Mouse (Mus musculus) C2C12 (cell line): ENCODE results near the gene 2310022A10Rik. TPM values are rescaled to one million over a fixed set of nuclear protein-coding genes. Genes with fewer than 3 reads are reported as not detected.

Experiments
- H3K27me3 ChIP-seq: one replicate; pipeline ENCODE4 v1.6.1; 2011; ENCODE audit not compliant: control insufficient read depth, insufficient read depth, insufficient read length
- H3K36me3 ChIP-seq: one replicate; pipeline ENCODE4 v1.6.1; 2011; ENCODE audit not compliant: control insufficient read depth, insufficient read depth
- H3K4me3 ChIP-seq: one replicate; pipeline ENCODE4 v1.5.1; 2011; ENCODE audit warnings: mild to moderate bottlenecking, control low read depth; ENCODE audit not compliant: poor library complexity, insufficient read depth, severe bottlenecking
- H3K79me2 ChIP-seq: one replicate; pipeline ENCODE4 v1.6.1; 2011; ENCODE audit not compliant: control insufficient read depth, insufficient read depth
- H3K79me3 ChIP-seq: one replicate; pipeline ENCODE4 v1.6.1; 2011; ENCODE audit warnings: low read depth, control low read depth
- H3ac ChIP-seq: one replicate; pipeline ENCODE3; 2011; ENCODE audit warnings: low read depth; ENCODE audit not compliant: control insufficient read depth, insufficient read length
- CEBPB ChIP-seq: IDR thresholded peaks from one replicate; pipeline ENCODE4 v1.6.1; 2011; ENCODE audit warnings: low read depth, mild to moderate bottlenecking, control low read depth, moderate library complexity
- CTCF ChIP-seq: IDR thresholded peaks from one replicate; pipeline ENCODE4 v1.5.1; 2011; ENCODE audit not compliant: control insufficient read depth, insufficient read depth, insufficient read length
- FOSL1 ChIP-seq: IDR thresholded peaks from one replicate; pipeline ENCODE4 v1.8.0; 2011; ENCODE audit warnings: mild to moderate bottlenecking, low read length; ENCODE audit not compliant: poor library complexity, insufficient read depth, severe bottlenecking
- MAX ChIP-seq: IDR thresholded peaks from one replicate; pipeline ENCODE4 v1.6.1; 2011; ENCODE audit warnings: mild to moderate bottlenecking, control low read depth
- MYOD1 ChIP-seq: IDR thresholded peaks from one replicate; pipeline ENCODE4 v1.6.1; 2011; ENCODE audit warnings: low read depth; ENCODE audit not compliant: control insufficient read depth, insufficient read length
- MYOG ChIP-seq: IDR thresholded peaks from one replicate; pipeline ENCODE4 v1.6.1; 2011; ENCODE audit not compliant: control insufficient read depth, insufficient read length; ENCODE audit errors: extremely low read depth
- USF1 ChIP-seq: IDR thresholded peaks from one replicate; pipeline ENCODE4 v1.6.1; 2011; ENCODE audit warnings: low read depth, mild to moderate bottlenecking, control low read depth, moderate library complexity
- polyA plus RNA-seq: library from polyadenylated mRNA; unstranded; fragments of >200 nt; fragmentation: generic; extraction: Trizol; gene quantifications from one replicate; pipeline ENCODE4 v1.2.1, GENCODE M21; 2012; ENCODE audit warnings: missing spikeins

The 2310022A10Rik gene
- polyA plus RNA-seq, 1 experiment = 26.9 TPM

DNA sequence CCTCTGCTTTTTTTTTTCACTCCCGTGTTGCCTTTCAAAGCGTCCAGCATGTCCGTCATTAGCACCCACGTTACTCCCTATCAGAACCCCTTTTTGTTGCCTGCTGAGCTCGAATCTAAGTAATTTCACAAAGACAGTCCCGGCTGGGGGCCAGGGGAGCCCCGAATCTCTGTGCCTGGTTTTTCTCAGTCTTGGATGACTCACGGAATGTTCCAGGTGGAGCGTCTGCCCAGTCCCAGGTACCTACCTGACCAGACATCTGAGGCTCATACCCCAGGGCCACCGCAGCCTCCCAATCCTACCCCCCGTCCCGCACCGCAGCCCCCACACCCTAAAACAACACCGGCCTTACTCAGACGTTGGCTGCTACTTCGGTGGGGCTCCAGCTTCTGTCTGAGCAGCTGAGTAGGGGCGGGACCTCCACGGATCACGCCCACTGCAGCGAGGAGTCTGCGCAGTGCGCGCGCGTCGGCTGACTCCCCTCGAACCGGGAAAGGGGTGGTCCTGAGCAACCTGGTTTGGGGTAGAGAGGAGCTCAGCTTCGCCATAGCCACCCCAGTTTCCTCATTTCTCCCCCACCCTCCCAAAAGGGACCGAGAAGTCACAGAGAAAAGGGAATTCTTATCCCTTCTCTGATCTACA, 10.5 kb upstream of the 2310022A10Rik start:
- Histone ChIP-seq H3K36me3 (no peaks in the 10 kb centered on the region), H3K4me3 (peak overlapping the region; percentile 18), H3K79me3 (no peaks in the 10 kb centered on the region), H3K27me3 (no peaks in the 10 kb centered on the region), H3K79me2 (no peaks in the 10 kb centered on the region), H3ac (peak overlapping the region; percentile 25)
- TF ChIP-seq MYOG (no peak), CEBPB (no peak)

- H3K27me3 ChIP-seq = no peaks in the 10 kb centered on the region
- no peaks in the 10 kb centered on the region for H3K36me3 ChIP-seq
- H3K79me2 ChIP-seq = no peaks in the 10 kb centered on the region
- no peaks in the 10 kb centered on the region for H3K79me3 ChIP-seq
- no peak overlapping the region for H3K4me3 ChIP-seq
- no peak overlapping the region for H3ac ChIP-seq
- TF ChIP-seq CEBPB = no peak
- TF ChIP-seq MAX = no peak
- TF ChIP-seq USF1 = no peak
- no peak for TF ChIP-seq FOSL1
- TF ChIP-seq CTCF = no peak
- TF ChIP-seq MYOG = no peak
Measured at GRCm38 (mm10) chr7:27543065-27543464, 10.0 kb upstream of the 2310022A10Rik start.

- no peaks in the 10 kb centered on the region for H3K27me3 ChIP-seq
- TF ChIP-seq USF1 (no peak), MYOD1 (no peak), CEBPB (no peak), MAX (no peak), MYOG (no peak), CTCF (no peak), FOSL1 (no peak)
- H3K36me3 ChIP-seq = no peaks in the 10 kb centered on the region
- H3ac ChIP-seq = no peak overlapping the region
- no peaks in the 10 kb centered on the region for H3K79me3 ChIP-seq
- no peak overlapping the region for H3K4me3 ChIP-seq
- no peaks in the 10 kb centered on the region for H3K79me2 ChIP-seq
Measured at GRCm38 (mm10) chr7:27543851-27544250, 9.2 kb upstream of the 2310022A10Rik start.

DNA sequence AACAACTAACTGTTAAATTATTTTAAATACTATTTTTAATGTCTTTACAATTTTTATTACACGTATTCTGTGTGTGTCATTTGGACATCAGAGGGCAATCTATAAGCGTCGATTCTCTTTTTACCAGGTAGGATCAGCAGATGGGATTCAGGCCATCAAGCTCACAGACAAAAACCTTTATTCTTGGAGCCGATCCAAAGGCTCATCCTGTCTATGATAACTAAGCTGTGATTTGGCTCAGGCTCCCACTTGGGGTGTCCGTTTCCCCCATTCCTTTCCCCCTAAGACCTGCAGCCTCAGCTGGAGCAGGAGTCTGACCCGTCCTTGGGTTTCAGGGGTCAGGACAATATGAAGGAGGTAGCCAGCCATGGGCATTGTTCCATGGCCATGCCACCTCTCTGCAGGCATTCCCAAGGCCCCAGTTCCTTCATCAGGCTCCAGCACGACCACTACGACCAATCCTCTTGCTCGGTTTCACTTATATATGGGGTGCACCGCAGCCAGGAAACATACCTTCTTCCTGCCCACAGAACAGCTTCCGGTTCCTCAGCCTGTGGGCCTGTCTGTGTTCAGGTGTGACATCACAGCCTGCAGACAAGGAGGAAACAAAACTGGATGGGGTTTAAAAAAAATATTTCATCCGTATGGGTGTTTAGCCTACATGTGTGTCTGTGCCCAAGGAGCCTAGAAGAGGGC, 8.2 kb upstream of the 2310022A10Rik start:
- TF ChIP-seq USF1 (no peak), MYOG (no peak), FOSL1 (no peak), MAX (no peak), MYOD1 (no peak), CTCF (no peak), CEBPB (no peak)
- Histone ChIP-seq H3ac (no peak overlapping the region), H3K27me3 (no peaks in the 10 kb centered on the region), H3K79me2 (no peaks in the 10 kb centered on the region), H3K36me3 (no peaks in the 10 kb centered on the region), H3K79me3 (no peaks in the 10 kb centered on the region), H3K4me3 (no peak overlapping the region)

GRCm38 (mm10) chr7:27549597-27549996, 3.4 kb upstream of the 2310022A10Rik start:
- TF ChIP-seq FOSL1 (no peak), CTCF (no peak), MYOD1 (no peak), MAX (no peak), USF1 (no peak), MYOG (no peak), CEBPB (no peak)
- H3K4me3 ChIP-seq = no peak overlapping the region
- no peaks in the 10 kb centered on the region for H3K27me3 ChIP-seq
- no peaks in the 10 kb centered on the region for H3K36me3 ChIP-seq
- peaks cover 13% of the 10 kb centered on the region for H3K79me2 ChIP-seq
- peaks cover 4% of the 10 kb centered on the region for H3K79me3 ChIP-seq
- no peak overlapping the region for H3ac ChIP-seq

DNA sequence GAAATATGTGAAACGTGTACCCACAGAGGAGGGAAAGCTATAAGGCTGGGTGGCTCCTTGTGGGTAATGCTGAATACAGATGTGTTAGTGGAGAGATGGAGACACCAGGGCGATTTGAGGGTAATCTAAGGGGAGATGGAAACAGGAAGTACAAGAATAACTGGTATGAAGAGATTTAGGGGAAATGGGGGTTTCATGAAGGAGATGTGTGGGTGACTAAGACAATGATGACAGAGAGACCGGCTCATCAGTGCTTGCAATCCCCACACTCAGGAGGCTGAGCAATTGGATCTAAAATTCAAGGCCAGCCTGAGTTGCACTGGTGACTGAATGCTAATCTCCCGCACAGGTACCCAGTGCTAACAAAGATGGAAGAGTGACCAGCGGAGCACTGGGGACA, 963 bp upstream of the 2310022A10Rik start:
- TF ChIP-seq CEBPB (no peak), CTCF (no peak), FOSL1 (no peak), USF1 (no peak), MYOD1 (no peak), MYOG (no peak), MAX (no peak)
- no peaks in the 10 kb centered on the region for H3K27me3 ChIP-seq
- H3K79me2 ChIP-seq = peaks cover 34% of the 10 kb centered on the region
- H3K36me3 ChIP-seq = peaks cover 12% of the 10 kb centered on the region
- H3ac ChIP-seq = no peak overlapping the region
- peaks cover 16% of the 10 kb centered on the region for H3K79me3 ChIP-seq
- no peak overlapping the region for H3K4me3 ChIP-seq
